Mouse (Mus musculus): Measurements from ENCODE around the gene Rfx2. TPM values are rescaled to one million over a fixed set of nuclear protein-coding genes. Genes with fewer than 3 reads are reported as not detected.
A peak's percentile ranks its signal among the peaks of the same experiment; 100 is the strongest.

The Rfx2 gene
- 1 to 10 TPM; 2.1 to 2.4 TPM for total RNA-seq (2021)
- long read RNA-seq, experiment 1, partial matches to known transcripts, result 1 of 5 reads
- long read RNA-seq, experiment 1, other reads (novel, unspliced or antisense), result 2 of 5 reads
- long read RNA-seq, experiment 2, partial matches to known transcripts, result 0 of 2 reads
- long read RNA-seq, experiment 2, other reads (novel, unspliced or antisense), result 1 of 2 reads

GRCm38 (mm10) chr17:56830411-56831110 is at the start of gene Rfx2:
TSS of gene Rfx2 (minus strand) at chr17:56831013.
- no peak for DNase-seq (ENCODE audit: low spot score in 2 of 2)
- intact Hi-C loops (cut with DNase I), result no loop called here

GRCm38 (mm10) chr17:56877426-56877825 is 46.6 kb upstream of the Rfx2 start:
- no peak for DNase-seq (ENCODE audit: low spot score in 2 of 2)
- intact Hi-C loops (cut with DNase I), result no loop called here

- intact Hi-C loops (cut with DNase I), result no loop called here
- DNase-seq (ENCODE audit: low spot score in 2 of 2), result no peak
These were observed 46.2 kb upstream of the Rfx2 start for GRCm38 (mm10) chr17:56876981-56877380.

- no peak for DNase-seq (ENCODE audit: low spot score in 2 of 2)
- intact Hi-C loops (cut with DNase I), result no loop called here
These were observed 45.7 kb upstream of the Rfx2 start for GRCm38 (mm10) chr17:56876465-56876864.

GRCm38 (mm10) chr17:56874936-56875651 is 44.3 kb upstream of the Rfx2 start, which contains the start of gene 1700061G19Rik:
TSS of gene 1700061G19Rik (plus strand) at chr17:56875477.
- no peak for DNase-seq (ENCODE audit: low spot score in 2 of 2)
- intact Hi-C loops (cut with DNase I), result no loop called here

GRCm38 (mm10) chr17:56874237-56874636 is 43.4 kb upstream of the Rfx2 start, which contains the start of gene Acsbg2:
TSS of gene Acsbg2 (minus strand) at chr17:56874447.
- intact Hi-C loops (cut with DNase I), result no loop called here
- DNase-seq (ENCODE audit: low spot score in 2 of 2), result no peak

- intact Hi-C loops (cut with DNase I), result no loop called here
- DNase-seq (ENCODE audit: low spot score in 2 of 2), result no peak
These were observed 41.7 kb upstream of the Rfx2 start for GRCm38 (mm10) chr17:56872512-56872911.

- no peak for DNase-seq (ENCODE audit: low spot score in 2 of 2)
- intact Hi-C loops (cut with DNase I), result no loop called here
These were observed 41.0 kb upstream of the Rfx2 start for GRCm38 (mm10) chr17:56871767-56872166.

- DNase-seq (ENCODE audit: low spot score in 2 of 2), result no peak
- intact Hi-C loops (cut with DNase I), result no loop called here
These were observed 39.6 kb upstream of the Rfx2 start for GRCm38 (mm10) chr17:56870287-56870953.

GRCm38 (mm10) chr17:56869481-56869977 is 38.7 kb upstream of the Rfx2 start:
- intact Hi-C loops (cut with DNase I), result no loop called here
- DNase-seq (ENCODE audit: low spot score in 2 of 2), result no peak

GRCm38 (mm10) chr17:56866071-56866470 is 35.3 kb upstream of the Rfx2 start:
- intact Hi-C loops (cut with DNase I), result no loop called here
- no peak for DNase-seq (ENCODE audit: low spot score in 2 of 2)

- no peak for DNase-seq (ENCODE audit: low spot score in 2 of 2)
- intact Hi-C loops (cut with DNase I), result no loop called here
These were observed 30.4 kb upstream of the Rfx2 start for GRCm38 (mm10) chr17:56861197-56861596.

GRCm38 (mm10) chr17:56858922-56859321 is 28.1 kb upstream of the Rfx2 start:
- DNase-seq (ENCODE audit: low spot score in 2 of 2), result no peak
- intact Hi-C loops (cut with DNase I), result loop anchor here (2.0 kb wide), 1 partner anchor 50 kb away; no protein-coding TSS in a partner anchor

- intact Hi-C loops (cut with DNase I), result loop anchor here (2.0 kb wide), 1 partner anchor 49 kb away; no protein-coding TSS in a partner anchor
- peak; percentile 36 to 43 for DNase-seq (ENCODE audit: low spot score in 2 of 2)
These were observed 27.4 kb upstream of the Rfx2 start for GRCm38 (mm10) chr17:56858216-56858615.

GRCm38 (mm10) chr17:56855421-56855820 is 24.6 kb upstream of the Rfx2 start:
- intact Hi-C loops (cut with DNase I), result no loop called here
- no peak for DNase-seq (ENCODE audit: low spot score in 2 of 2)

- intact Hi-C loops (cut with DNase I), result no loop called here
- no peak for DNase-seq (ENCODE audit: low spot score in 2 of 2)
These were observed 20.4 kb upstream of the Rfx2 start for GRCm38 (mm10) chr17:56851167-56851566.

- no peak for DNase-seq (ENCODE audit: low spot score in 2 of 2)
- intact Hi-C loops (cut with DNase I), result no loop called here
These were observed 18.9 kb upstream of the Rfx2 start for GRCm38 (mm10) chr17:56849710-56850109.

- DNase-seq (ENCODE audit: low spot score in 2 of 2), result no peak
- intact Hi-C loops (cut with DNase I), result no loop called here
These were observed 18.0 kb upstream of the Rfx2 start for GRCm38 (mm10) chr17:56848785-56849184.

- no peak for DNase-seq (ENCODE audit: low spot score in 2 of 2)
- intact Hi-C loops (cut with DNase I), result no loop called here
These were observed 12.9 kb upstream of the Rfx2 start for GRCm38 (mm10) chr17:56843678-56844077.

- intact Hi-C loops (cut with DNase I), result no loop called here
- no peak for DNase-seq (ENCODE audit: low spot score in 2 of 2)
These were observed 11.4 kb upstream of the Rfx2 start for GRCm38 (mm10) chr17:56842173-56842572.

All from left cerebral cortex, postnatal 14 days (tissue).